Mouse (Mus musculus): ENCODE data around the gene Crocc. TPM values are rescaled to one million over a fixed set of nuclear protein-coding genes. Genes with fewer than 3 reads are reported as not detected.
A peak's percentile ranks its signal among the peaks of the same experiment; 100 is the strongest.

The Crocc gene
- total RNA-seq (2014; rRNA removed) (22.0 and 33.2 TPM in 2 replicates), polyA plus RNA-seq (2015; fragmentation: Nextera tagmentation; extraction: Ambion mirVana) (3.2 and 4.2 TPM in 2 replicates)

GRCm38 (mm10) chr4:141060426-141061301 is at the start of gene Crocc:
Gene Crocc, minus strand, starts transcription at chr4:141060550.
- peak within 1 kb of the TSS; percentile 76 for H3K4me2 ChIP-seq (ENCODE audit: low read depth, low read length, poor library complexity, severe bottlenecking)
- DNase-seq (ENCODE audit: low spot score) (peak; percentile 99), ATAC-seq (ENCODE audit: low FRiP score) (peak; percentile 95)
- peak within 1 kb of the TSS; percentile 89 for H3K27ac ChIP-seq (ENCODE audit: low read depth, low read length)
- TF ChIP-seq CTCF (IDR thresholded peaks at IDR 0.05) = peak; percentile 98
- H3K4me1 ChIP-seq (ENCODE audit: insufficient read depth, low read length) = no peaks in the 10 kb centered on the region
- peaks cover 2% of the 10 kb centered on the region; the same call in 1 of the 2 replicates for H3K36me3 ChIP-seq (ENCODE audit: insufficient read depth, low read length)
- H3K9ac ChIP-seq (replicated peaks; ENCODE audit: low read length, poor library complexity, severe bottlenecking) = peak within 1 kb of the TSS; percentile 81
- under 1% methylated on average over 62 of the region's 77 CpGs for WGBS
- no peaks in the 10 kb centered on the region for H3K27me3 ChIP-seq (ENCODE audit: insufficient read depth, low read length)
- peak within 1 kb of the TSS; percentile 54 for H3K4me3 ChIP-seq (ENCODE audit: low read depth, low read length)
- H3K9me3 ChIP-seq (ENCODE audit: low read length) = no peaks in the 10 kb centered on the region

- Histone ChIP-seq H3K4me3 (ENCODE audit: low read depth, low read length) (no peak overlapping the region), H3K4me1 (ENCODE audit: insufficient read depth, low read length) (no peaks in the 10 kb centered on the region), H3K4me2 (ENCODE audit: low read depth, low read length, poor library complexity, severe bottlenecking) (no peak overlapping the region), H3K27ac (ENCODE audit: low read depth, low read length) (no peak overlapping the region), H3K9me3 (ENCODE audit: low read length) (no peaks in the 10 kb centered on the region), H3K36me3 (ENCODE audit: insufficient read depth, low read length) (peaks cover 5% of the 10 kb centered on the region), H3K9ac (replicated peaks; ENCODE audit: low read length, poor library complexity, severe bottlenecking) (no peak overlapping the region), H3K27me3 (ENCODE audit: insufficient read depth, low read length) (no peaks in the 10 kb centered on the region)
- ATAC-seq (ENCODE audit: low FRiP score) (no peak), DNase-seq (ENCODE audit: low spot score) (peak; percentile 20)
- no peak for TF ChIP-seq CTCF (IDR thresholded peaks at IDR 0.05)
- WGBS = 40% methylated on average over 10 of the region's 10 CpGs
These were observed 47.9 kb upstream of the Crocc start for GRCm38 (mm10) chr4:141108196-141108732.

- no peak overlapping the region for H3K4me3 ChIP-seq (ENCODE audit: low read depth, low read length)
- no peak for TF ChIP-seq CTCF (IDR thresholded peaks at IDR 0.05)
- no peaks in the 10 kb centered on the region for H3K9me3 ChIP-seq (ENCODE audit: low read length)
- H3K4me2 ChIP-seq (ENCODE audit: low read depth, low read length, poor library complexity, severe bottlenecking) = no peak overlapping the region
- no peak for ATAC-seq (ENCODE audit: low FRiP score)
- DNase-seq (ENCODE audit: low spot score) = no peak
- H3K27me3 ChIP-seq (ENCODE audit: insufficient read depth, low read length) = no peaks in the 10 kb centered on the region
- no peak overlapping the region for H3K9ac ChIP-seq (replicated peaks; ENCODE audit: low read length, poor library complexity, severe bottlenecking)
- no peaks in the 10 kb centered on the region for H3K36me3 ChIP-seq (ENCODE audit: insufficient read depth, low read length)
- H3K4me1 ChIP-seq (ENCODE audit: insufficient read depth, low read length) = no peaks in the 10 kb centered on the region
- 82% methylated on average over 16 of the region's 16 CpGs for WGBS
- H3K27ac ChIP-seq (ENCODE audit: low read depth, low read length) = no peak overlapping the region
These were observed 46.3 kb upstream of the Crocc start for GRCm38 (mm10) chr4:141106526-141107183.

- Histone ChIP-seq H3K9me3 (ENCODE audit: low read length) (no peaks in the 10 kb centered on the region), H3K4me1 (ENCODE audit: insufficient read depth, low read length) (no peaks in the 10 kb centered on the region), H3K9ac (replicated peaks; ENCODE audit: low read length, poor library complexity, severe bottlenecking) (no peak overlapping the region), H3K36me3 (ENCODE audit: insufficient read depth, low read length) (no peaks in the 10 kb centered on the region), H3K4me2 (ENCODE audit: low read depth, low read length, poor library complexity, severe bottlenecking) (no peak overlapping the region), H3K4me3 (ENCODE audit: low read depth, low read length) (no peak overlapping the region), H3K27ac (ENCODE audit: low read depth, low read length) (no peak overlapping the region), H3K27me3 (ENCODE audit: insufficient read depth, low read length) (no peaks in the 10 kb centered on the region)
- peak; percentile 62 for TF ChIP-seq CTCF (IDR thresholded peaks at IDR 0.05)
- no peak for ATAC-seq (ENCODE audit: low FRiP score)
- WGBS = 62% methylated on average over 6 of the region's 6 CpGs
- DNase-seq (ENCODE audit: low spot score) = peak; percentile 22
These were observed 41.5 kb upstream of the Crocc start for GRCm38 (mm10) chr4:141101855-141102254.

GRCm38 (mm10) chr4:141101291-141101690 is 40.9 kb upstream of the Crocc start:
- Histone ChIP-seq H3K4me2 (ENCODE audit: low read depth, low read length, poor library complexity, severe bottlenecking) (no peak overlapping the region), H3K27ac (ENCODE audit: low read depth, low read length) (no peak overlapping the region), H3K36me3 (ENCODE audit: insufficient read depth, low read length) (no peaks in the 10 kb centered on the region), H3K4me3 (ENCODE audit: low read depth, low read length) (no peak overlapping the region), H3K4me1 (ENCODE audit: insufficient read depth, low read length) (no peaks in the 10 kb centered on the region), H3K9me3 (ENCODE audit: low read length) (no peaks in the 10 kb centered on the region), H3K9ac (replicated peaks; ENCODE audit: low read length, poor library complexity, severe bottlenecking) (no peak overlapping the region), H3K27me3 (ENCODE audit: insufficient read depth, low read length) (no peaks in the 10 kb centered on the region)
- DNase-seq (ENCODE audit: low spot score) (no peak), ATAC-seq (ENCODE audit: low FRiP score) (no peak)
- 90% methylated on average over 9 of the region's 9 CpGs for WGBS
- TF ChIP-seq CTCF (IDR thresholded peaks at IDR 0.05) = no peak
